Mouse (Mus musculus) heart, adult 8-10 months (tissue): ENCODE results near the gene Dbx1. TPM values are rescaled to one million over a fixed set of nuclear protein-coding genes. Genes with fewer than 3 reads are reported as not detected.

ENCODE experiments used
- DNase-seq: peaks from one replicate; pipeline ENCODE4 v3.0.0; 2022; ENCODE audit warnings: low spot score
- total RNA-seq, 4 experiments: library from RNA; stranded (reverse); gene quantifications; 2 replicates each; pipeline ENCODE4 v1.2.4; 2022

The Dbx1 gene
- total RNA-seq, 4 experiments from 2014 or later: not detected

DNA sequence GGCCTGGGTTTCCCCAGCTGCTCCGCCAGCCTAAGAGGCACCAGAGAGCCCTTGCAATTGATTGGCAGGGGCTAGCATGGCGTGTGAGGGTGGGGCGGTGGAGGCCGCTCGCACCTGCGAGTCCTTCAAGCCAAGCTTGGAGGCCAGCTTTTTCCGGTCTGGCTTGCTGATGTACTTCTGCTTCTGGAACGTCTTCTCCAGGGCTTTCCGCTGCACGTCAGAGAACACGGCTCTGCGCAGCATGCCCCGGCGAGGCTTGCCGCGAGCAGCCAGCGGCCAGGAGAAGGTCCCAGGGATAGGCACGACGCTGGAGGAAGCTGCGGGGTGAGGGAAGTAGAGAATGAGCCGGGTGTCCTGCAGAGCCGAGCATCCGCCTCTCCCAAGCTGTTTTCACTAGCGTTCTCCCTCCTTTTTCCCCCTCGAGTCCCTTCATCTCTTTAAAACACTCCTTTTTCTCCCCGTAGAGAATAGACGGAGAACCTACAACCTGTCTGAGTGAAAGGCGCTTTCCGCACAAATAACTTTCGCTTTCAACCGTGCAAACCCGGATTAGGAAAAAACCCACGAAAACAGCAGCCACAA is 3.2 kb downstream of the Dbx1 start:
- DNase-seq: no peak

DNA sequence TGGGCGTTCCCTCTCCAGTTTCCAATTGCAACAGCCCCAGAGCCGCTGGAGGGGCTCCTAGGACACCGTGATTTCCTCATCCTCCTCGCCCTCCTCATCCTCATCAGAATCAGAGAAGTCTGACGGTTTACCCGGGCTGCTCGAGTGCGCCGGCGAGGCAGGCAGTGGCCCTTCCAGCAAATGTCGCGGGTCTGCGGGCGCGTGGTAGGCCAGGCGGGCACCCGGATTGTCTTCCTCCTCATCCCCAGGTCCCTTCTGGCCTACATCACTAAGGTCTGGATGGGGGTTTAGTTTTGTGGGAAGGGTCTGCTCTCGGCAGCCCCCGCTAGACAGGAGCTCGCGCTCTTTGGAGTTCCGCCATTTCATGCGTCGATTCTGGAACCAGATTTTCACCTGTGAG is 4.3 kb downstream of the Dbx1 start:
- no peak for DNase-seq

DNA sequence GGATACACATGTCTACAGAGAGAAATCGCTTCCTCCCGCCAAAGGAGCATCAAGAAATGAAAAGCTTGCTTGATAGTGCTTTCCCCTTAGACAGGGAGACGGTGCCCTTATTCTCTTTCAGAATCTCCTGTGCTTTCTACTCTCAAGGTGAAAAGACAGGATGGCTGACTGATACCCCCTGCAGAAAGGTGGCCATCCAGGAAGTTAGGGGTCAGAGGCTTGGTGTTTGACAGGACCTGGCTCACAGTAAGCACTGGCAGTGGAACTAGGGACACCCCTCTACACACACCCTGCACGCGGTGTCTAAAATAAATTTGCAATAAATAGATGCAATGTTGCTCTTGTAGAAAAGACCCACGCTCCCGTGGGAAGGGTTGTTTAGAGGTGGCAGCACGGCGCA is 4.8 kb downstream of the Dbx1 start:
- no peak for DNase-seq

DNA sequence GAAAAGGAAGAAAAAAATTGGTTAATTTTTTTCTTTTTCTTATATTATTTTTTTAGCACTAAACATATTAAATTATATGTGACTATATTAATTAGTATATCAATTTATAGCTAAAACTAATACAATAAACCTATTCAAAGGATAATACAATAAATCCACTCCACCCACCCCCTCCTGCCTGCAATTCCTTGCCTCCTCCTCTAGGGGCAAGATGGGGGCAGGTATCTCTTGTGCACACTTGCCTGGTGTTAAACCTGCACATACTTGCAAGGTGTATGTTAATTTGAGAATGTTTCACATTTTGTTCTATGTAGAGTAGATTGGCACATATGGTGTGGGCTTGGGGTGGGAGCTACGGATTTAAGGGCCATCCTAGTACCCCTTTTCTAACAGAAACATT is 16.5 kb downstream of the Dbx1 start:
- no peak for DNase-seq

DNA sequence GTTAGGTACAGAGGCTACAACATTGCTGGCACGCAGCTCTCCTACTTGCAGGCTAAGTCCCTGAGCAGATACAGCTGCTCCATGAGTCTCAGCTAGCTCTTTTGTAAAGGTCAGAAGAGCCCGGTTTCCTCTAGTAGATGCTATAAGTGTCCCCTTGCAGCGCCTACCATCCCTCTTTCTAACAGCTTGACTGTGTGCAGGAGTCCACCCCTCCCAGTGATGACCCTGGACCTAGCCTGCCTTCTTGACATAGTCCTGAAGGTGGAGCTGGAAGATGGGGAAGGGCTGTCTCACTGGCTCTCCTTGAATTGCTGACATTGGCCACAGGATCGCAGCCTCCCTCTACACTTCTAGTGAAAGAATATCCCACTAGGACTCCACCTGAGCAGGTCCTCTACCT is 19.6 kb downstream of the Dbx1 start:
- DNase-seq: no peak

DNA sequence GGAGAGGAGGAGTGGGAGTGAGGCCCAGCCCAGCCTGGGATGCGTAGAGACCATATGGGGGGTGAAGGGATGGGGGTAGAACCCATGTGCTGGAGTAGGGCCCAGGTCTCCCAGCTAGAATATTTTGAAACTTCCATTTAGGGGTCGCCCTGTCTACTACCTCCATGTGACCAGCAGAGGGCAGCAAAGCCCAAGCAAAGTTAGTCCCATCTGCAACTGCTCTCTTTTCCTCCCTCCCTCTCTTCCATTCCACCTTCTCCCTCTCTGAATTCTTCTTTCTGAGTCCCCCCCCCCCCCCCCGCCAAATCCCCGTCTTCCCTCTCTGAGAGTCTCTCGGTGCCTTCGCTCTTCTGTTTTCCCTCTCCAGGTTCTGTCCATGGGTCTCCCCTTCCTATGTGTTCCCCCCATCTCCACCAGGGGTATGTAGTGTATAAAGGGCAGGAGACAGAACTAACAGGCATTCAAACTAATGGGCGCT is 20.4 kb downstream of the Dbx1 start:
- peak; percentile 44 for DNase-seq

DNA sequence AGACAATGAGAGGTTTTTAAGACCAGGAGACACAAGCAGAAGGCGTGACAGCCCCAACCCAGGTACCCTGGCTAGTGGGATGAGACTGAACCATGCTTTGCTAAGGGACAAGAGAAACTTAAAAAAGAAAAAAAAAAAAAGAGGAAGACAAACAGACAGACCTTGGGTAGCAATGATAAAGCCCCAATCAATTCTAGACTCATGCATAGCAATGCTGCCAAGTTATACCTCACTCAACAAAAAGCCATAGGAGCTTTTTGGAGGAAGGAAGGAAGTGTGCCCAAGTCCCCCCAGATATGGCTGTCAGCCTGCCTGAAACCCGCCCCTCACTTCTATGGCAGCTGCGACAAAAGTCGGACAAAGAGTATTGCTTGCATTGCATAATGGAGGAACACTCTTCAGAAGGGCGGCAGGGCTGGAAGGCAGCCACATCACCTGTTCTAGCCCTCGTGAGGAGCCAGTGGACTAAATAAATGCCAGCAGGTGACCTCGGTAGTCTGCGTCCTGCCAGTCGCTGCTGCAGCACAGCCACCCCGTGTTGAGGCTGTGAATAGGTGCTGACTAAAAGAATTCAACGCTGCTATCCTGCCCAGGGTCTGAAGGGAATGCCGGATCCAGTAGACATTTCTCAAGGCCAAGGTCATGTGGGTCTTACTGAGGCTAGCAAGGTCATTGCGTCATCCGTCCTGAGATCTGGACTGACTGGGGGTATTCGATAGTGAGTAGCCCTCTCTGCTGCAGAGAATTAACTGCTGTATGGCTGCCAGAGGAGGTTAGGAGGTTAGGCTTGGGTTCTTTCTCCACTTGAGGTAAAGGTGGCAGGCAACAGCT is 31.5 kb downstream of the Dbx1 start:
- peak; percentile 34 for DNase-seq

DNA sequence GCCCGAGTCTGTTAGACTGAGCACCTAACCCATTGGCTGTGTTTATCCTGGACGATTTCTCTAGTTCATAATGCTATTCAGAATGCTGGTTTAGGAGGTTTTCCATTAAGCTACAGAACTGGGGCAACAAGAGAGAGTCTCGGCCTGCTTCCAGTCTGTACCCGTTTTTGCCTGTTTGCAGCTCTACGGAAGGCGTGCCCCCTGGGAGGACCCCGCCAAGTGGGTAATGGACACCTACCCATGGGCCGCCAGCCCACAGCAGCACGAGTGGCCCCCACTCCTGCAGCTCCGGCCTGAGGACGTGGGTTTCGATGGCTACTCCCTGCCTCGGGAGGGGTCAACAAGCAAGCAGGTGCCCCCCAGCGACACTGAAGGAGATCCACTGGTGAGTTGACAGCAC is 32.4 kb downstream of the Dbx1 start:
- no peak for DNase-seq

DNA sequence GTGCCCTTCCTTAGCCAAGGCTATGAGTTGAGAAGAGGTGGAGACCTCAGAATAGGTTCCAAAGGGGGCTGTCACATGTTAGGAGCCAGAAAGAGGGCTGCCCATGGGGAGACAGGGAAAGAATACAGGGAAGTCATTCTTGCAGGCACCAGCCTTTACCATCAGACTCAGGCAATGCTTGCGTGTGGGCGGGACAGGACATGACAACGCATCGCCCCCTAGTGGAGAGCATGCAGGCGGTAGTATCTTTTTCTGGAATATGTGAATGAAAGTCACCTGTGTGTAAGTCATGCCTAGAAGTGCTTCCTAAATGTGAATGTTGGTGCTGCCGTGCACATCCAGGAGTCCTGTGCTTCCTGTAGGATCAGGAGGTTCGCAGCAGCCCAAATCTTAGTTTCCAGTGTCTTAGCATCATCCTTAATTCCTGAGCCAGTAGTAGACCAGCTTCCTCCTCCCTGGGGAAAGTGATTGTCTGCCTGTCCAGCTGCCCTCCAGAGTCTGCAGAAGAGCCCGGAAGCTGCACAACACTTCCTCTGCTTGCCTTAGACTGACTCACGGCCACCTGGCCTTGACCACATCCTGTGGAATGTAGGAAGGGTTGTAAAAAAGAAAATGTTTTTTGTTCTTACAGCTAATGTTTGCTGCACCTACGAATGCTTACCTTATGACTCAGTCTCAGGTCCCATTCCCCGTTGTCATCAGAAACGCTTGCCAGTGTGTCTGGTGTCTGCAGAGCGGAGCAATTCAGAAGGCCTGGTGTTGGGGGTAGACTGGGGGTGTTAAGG is 35.3 kb downstream of the Dbx1 start:
- DNase-seq: peak; percentile 37

DNA sequence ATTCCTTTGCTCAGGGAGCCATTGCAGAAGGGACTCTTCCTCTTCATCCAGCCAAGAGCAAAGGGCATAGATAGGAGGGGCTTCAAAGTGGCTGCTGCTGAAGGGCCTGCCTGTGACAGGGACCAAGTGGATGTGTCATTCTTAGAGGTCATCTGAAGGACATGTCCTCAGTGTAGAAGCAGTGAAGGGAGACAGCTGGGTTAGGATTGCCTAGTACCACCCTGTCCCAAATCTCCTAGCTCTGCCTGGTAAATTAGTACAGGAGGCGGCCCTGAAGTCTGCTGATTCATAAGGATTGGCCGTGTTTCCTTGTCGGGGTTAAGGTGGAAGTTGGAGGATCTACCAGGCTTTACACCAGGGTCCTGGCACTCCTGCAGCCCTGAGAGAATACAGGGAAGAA is 36.7 kb downstream of the Dbx1 start:
- DNase-seq: no peak

DNA sequence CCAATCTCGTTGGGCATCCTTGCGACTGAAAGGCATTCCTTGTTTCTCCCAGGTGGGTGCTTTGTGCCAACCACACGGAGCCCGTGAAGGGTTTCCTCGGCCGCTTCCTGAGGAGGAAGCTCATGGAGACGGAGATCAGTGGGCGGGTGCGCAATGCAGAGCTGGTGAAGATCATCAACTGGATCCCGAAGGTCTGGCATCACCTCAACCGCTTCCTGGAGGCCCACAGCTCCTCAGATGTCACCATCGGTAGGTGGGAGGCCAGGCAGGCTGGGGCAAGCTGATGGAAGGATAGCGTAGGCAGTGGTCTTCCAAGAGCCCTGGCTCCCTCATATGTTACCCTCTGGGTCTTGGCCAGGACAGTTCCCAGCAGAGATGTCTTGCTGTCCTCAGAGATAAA is 38.4 kb downstream of the Dbx1 start:
- DNase-seq: no peak

DNA sequence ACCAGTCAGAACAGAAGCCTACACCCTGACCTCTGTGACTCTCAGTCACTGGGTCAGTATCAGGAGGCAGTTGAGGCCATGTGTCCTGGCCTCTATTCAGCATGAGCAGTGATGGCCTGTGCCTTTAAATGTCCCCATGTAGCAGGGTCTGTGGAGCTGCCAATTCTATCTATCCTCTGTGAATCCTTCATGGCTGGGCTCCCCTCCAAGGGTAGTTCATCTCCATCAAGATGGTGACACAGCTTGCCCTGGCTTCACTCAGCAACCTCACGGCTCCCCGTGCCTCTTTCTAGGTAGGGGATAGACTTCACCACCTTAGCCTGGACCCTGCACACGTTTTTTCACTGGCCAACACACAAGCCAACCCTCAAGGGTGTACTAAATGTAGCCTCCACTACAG is 38.9 kb downstream of the Dbx1 start:
- no peak for DNase-seq

DNA sequence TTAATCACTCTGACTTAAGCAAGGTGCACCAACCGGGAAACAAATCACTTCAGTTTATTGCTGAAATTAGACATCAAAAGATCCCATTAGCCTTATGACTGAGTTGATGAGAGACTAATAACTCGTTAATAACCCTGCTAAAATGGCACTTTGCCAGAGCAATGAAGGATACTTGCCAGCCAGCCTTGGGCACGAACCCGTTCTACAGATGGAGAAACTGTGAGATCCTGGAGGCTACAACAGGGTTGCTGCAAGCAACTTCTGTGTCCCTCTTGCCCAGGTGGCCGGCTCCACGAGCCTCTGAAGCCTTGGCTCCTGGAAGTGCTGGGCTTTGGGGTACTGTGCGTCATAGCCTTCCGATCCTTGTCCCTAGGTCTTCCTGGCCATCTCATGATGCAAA is 47.0 kb downstream of the Dbx1 start:
- DNase-seq: no peak

DNA sequence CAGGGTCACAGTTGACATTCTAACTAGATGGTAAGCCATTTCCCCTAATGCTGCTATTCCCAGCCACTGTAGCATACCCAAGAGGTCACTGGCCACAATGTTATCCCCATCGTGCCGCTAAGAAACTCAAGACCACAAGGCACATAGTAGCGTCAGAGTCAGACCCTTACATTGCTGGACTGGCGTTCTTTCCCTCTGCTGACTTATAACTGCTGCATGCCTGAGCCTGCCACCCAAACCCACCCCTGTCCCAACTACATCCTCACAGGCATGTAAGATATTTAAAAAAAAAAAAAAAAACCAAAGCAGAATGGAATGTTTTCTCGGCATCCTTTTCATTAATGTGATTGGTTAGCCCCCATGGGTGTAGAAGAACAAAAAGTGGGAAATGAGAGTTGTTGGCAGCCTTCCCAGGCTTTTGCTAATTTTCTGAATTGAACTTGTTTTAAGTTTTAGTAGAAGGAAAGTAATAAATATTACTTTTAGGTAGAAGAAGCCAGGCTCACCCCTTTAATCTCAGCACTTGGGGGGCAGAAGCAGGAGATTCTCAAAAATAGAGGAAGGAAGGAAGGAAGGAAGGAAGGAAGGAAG is 50.0 kb downstream of the Dbx1 start:
- no peak for DNase-seq

DNA sequence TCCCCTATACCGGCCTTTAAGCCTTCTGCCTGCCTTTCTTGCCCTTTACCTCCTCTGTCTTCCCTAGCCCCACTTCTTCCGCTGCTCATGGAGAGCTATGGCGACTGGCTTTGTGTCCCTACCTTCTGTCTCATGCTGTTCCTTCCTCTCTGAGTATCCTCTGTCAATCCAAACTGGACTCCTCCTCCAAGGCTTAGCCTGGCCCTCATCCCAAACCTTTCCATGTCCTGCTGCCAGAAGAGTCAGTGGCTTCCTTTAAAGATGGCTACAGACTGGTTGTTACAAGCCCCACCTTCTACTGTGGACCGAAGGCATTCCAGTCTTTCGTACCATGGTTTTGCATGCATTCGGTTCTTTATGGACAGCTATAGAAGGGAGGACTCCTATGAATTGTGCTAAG is 53.5 kb downstream of the Dbx1 start:
- no peak for DNase-seq

DNA sequence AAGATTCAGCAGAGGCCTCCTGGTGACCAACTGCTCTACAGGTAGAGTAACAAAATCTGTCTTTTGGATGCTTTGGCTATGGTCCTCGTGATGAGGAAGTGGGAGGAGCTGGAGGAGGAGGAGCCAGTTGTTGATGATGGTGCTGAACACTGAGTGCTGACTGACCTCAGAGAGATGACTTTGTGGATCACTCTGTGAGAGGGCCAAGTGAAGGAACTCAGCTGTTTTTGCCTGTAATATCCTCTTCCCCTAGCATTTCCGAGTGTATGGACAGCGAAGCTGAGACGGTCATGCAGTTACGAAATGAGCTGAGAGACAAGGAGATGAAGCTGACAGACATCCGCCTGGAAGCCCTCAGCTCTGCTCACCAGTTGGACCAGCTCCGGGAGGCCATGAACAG is 54.1 kb downstream of the Dbx1 start:
- no peak for DNase-seq

DNA sequence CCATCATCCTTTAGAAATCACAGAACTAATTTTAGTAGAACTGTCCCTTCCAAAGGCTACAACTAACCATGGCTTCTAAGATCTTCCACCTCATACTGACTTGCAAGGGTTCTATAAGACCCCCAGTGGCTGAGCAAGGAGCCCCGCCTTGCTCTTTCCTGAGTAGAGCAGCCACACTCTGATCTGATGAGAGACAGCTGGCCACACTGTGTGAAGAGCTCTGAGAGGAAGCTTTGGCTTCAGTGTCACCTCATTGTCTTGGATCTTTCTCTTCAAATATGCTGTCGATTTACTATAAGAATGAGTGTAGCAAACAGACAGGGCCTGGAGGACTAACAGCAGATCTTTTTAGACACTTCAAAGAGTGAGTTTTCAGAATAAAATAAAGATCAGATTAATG is 54.7 kb downstream of the Dbx1 start:
- DNase-seq: no peak

Other genes with a start within 250 kb of the Dbx1 start
- gene Htatip2, start 122.3 kb upstream of the Dbx1 start, total RNA-seq: 10 to 100 TPM; 20.8 to 28.2 (median 24.6) TPM
- 10 to 100 TPM; 12.7 to 17.0 (median 15.7) TPM for gene Prmt3, start 141.5 kb upstream of the Dbx1 start, total RNA-seq